Mouse (Mus musculus): ENCODE results near the gene Cks2.

Gene Cks2

GRCm38 (mm10) chr13:51677630-51678185, 32.7 kb downstream of the Cks2 start:
- DNase-seq (ENCODE audit: extremely low read depth, insufficient read length, low spot score), result no peak

- no peak for DNase-seq (ENCODE audit: extremely low read depth, insufficient read length, low spot score)
These were observed 33.7 kb downstream of the Cks2 start for GRCm38 (mm10) chr13:51678687-51679086.

- no peak for DNase-seq (ENCODE audit: extremely low read depth, insufficient read length, low spot score)
These were observed 34.3 kb downstream of the Cks2 start for GRCm38 (mm10) chr13:51679332-51679731.

GRCm38 (mm10) chr13:51681076-51681475, 36.0 kb downstream of the Cks2 start:
- DNase-seq (ENCODE audit: extremely low read depth, insufficient read length, low spot score), result no peak

- DNase-seq (ENCODE audit: extremely low read depth, insufficient read length, low spot score), result no peak
These were observed 36.6 kb downstream of the Cks2 start for GRCm38 (mm10) chr13:51681634-51682033.

GRCm38 (mm10) chr13:51685290-51685966, 40.4 kb downstream of the Cks2 start:
- DNase-seq (ENCODE audit: extremely low read depth, insufficient read length, low spot score), result no peak

- no peak for DNase-seq (ENCODE audit: extremely low read depth, insufficient read length, low spot score)
These were observed 41.9 kb downstream of the Cks2 start for GRCm38 (mm10) chr13:51686966-51687365.

GRCm38 (mm10) chr13:51688688-51689087, 43.7 kb downstream of the Cks2 start:
- no peak for DNase-seq (ENCODE audit: extremely low read depth, insufficient read length, low spot score)

- no peak for DNase-seq (ENCODE audit: extremely low read depth, insufficient read length, low spot score)
These were observed 51.4 kb downstream of the Cks2 start for GRCm38 (mm10) chr13:51696481-51696880.

- DNase-seq (ENCODE audit: extremely low read depth, insufficient read length, low spot score), result no peak
These were observed 52.4 kb downstream of the Cks2 start for GRCm38 (mm10) chr13:51697455-51697854.

- no peak for DNase-seq (ENCODE audit: extremely low read depth, insufficient read length, low spot score)
These were observed 52.9 kb downstream of the Cks2 start for GRCm38 (mm10) chr13:51697897-51698296.

- DNase-seq (ENCODE audit: extremely low read depth, insufficient read length, low spot score), result no peak
These were observed 53.3 kb downstream of the Cks2 start for GRCm38 (mm10) chr13:51698318-51698717.

Data from 3134 (cell line).